Mouse (Mus musculus) urinary bladder, adult 2 months (tissue): ENCODE measurements at regions not wholly inside any gene's neighbourhood (a gene's known extent, or its start where the extent isn't known, plus 50 kb on each side); places are given as distances from the start of the nearest gene placed in this dataset.

Experiments used
- DNase-seq: peaks from one replicate; pipeline ENCODE4 v3.0.0; 2022; ENCODE audit warnings: low spot score

GRCm38 (mm10) chr5:133267887-133268286, 724.7 kb upstream of the Auts2 start:
- DNase-seq, result no peak

DNA sequence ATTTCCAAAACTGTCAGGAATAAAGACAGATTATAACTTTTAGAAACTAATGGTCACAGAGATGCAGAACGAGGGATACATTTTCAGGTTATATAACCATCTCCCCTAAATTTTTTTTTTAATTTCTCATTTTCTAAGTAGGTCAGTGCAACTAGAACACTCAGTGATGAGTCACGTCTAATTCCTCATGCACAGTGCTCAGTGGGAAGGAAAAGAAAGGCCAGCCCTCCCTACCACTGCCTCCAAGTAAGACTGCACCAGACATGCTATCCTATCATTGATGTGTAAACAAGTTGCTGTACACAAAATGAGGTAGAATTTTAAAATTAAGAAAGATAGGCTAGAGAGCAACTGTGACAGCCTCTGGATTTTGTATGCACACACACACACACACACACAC, 724.2 kb upstream of the Auts2 start:
- no peak for DNase-seq

DNA sequence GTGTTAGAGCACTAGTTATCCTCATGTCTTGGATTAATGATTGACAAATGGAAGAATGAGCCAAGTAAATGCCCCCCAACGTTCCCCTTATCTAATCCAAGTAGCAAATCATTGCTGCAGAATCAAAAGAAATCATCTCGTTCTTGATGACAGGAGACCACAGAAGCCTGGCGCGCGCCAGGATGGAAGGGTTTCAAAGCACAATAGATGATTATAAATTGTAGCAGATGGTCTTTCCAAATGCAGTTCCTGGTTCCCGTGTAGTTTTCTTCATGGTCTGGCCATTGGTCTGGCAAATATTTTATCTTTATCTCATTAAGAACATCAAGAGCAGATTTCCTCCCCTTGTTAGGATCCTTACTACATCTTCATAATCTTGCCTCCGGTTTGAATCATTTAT, 721.8 kb upstream of the Auts2 start:
- DNase-seq, result no peak

DNA sequence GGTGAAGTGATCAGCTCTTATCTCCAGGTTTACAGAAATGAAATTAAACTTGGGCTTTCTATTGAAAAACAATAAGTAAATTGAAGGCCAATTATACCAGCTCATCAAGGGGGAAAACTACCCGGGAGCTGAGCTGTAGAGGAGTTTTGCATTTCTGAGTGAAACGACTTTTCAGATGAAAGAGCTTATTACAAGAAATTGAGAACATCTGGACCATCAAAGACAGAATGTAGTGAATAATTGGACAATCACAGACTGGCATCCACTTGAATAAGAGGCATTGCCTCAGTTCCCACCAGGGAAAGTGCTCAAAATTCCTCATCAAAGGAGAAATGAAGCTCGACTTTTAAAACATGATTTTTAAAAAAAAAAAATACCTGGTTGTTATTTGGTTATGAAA, 675.7 kb upstream of the Auts2 start:
- no peak for DNase-seq

DNA sequence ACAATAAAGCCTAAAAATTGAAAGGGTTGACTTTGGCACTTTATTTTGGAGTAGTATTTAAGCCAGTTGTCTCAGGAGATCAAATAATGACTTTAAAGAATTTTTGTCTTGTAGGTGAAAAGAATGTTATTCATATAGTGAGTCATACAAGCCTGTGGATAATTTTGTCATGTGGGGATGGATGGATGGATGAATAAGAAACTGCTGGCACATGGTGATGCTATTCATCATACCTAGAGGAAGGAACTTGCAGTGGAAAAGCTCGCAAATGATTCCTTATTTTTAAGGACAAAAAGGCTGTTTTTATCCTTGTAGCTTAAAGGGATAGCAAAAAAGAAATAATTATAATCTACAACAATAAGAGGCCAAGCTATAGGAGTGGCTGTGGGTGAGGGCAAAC, 655.4 kb upstream of the Auts2 start:
- no peak for DNase-seq

GRCm38 (mm10) chr5:133189798-133190571, 646.8 kb upstream of the Auts2 start:
- no peak for DNase-seq

GRCm38 (mm10) chr5:133175636-133176035, 632.5 kb upstream of the Auts2 start:
- DNase-seq, result no peak

- DNase-seq, result no peak
These were observed 630.1 kb upstream of the Auts2 start for GRCm38 (mm10) chr5:133173155-133173723.

GRCm38 (mm10) chr5:133172686-133173085, 629.5 kb upstream of the Auts2 start:
- no peak for DNase-seq

DNA sequence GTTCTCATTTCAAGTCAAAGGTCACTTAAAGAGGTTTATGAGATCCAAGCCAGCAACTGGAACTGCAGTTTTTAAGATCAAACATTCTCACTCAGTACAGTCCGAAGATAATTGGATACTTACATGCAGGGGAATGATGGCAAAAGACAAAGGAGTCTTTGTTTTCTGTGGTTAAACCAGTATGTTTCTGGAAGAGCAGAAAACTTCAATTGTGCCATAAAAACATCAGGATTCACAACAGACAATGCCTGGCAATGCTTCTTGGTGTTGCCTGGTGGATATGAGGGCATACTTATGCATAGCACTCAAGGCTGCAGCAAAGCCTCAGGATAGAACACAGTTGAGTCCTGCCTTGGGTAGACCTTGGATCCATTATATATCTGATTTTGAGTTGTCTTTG, 628.1 kb upstream of the Auts2 start:
- no peak for DNase-seq

GRCm38 (mm10) chr5:133167576-133167975, 624.4 kb upstream of the Auts2 start:
- no peak for DNase-seq

DNA sequence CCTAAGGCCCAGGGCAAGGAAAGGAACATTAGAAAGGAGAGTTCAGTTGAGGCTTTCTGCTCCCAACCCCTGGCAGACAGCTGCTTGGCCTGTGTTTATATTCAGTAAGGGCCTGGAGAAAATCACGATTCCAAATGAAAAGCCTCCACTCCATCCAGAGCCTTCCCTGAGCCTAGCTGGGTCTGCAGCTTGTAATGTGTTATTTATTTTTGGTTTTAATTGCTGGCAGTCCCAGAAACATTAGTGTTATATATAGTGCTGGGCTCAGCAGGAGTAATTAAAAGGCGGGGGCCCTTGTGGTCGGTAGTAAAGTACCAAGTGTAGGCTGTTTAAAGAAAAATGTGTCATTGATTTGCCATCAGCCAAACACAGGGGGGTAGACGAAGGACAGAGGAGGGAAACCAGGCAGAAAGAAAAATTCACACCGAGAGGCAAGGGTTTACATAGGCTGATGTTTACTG, 623.9 kb upstream of the Auts2 start:
- no peak for DNase-seq

- DNase-seq, result no peak
These were observed 613.1 kb upstream of the Auts2 start for GRCm38 (mm10) chr5:133156115-133156857.

GRCm38 (mm10) chr5:133145996-133146395, 602.9 kb upstream of the Auts2 start:
- DNase-seq, result no peak

- no peak for DNase-seq
These were observed 600.5 kb upstream of the Auts2 start for GRCm38 (mm10) chr5:133143679-133144078.

DNA sequence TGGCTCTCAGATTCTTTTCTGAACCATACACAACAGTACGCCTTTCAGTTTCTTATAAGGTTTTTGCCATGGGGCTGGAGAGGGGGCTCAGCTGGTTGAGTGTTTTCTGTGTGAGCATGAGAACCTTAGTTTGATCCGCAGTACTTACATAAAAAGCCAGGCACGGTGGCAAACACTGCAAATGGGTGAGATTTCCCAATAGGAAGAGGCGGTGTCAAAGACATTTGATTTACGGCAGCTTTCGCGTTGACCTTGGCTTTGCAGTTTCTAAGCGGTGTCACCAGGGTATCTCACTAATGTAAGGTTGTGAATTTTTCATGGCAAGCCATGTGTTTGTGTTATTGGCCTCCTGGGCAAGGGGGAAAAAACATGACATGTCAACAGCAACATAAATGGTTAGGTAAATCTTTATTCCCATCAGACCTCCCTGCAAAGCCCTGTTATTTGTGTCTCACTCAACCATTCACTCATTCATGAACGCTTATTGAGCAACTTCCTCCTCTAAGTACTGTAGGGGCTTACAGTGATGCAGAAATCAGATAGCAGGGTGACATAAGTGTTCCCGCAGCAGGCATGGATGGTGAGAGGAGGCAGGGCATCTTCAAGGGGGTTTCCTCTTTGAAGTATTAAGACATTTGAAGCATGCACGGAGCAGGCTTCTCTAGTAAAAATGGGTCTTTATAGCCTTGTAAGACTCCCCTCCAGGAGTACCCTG, 599.4 kb upstream of the Auts2 start:
- no peak for DNase-seq

GRCm38 (mm10) chr5:133131042-133131441, 587.9 kb upstream of the Auts2 start:
- DNase-seq, result no peak

- no peak for DNase-seq
These were observed 587.2 kb upstream of the Auts2 start for GRCm38 (mm10) chr5:133130316-133130715.

DNA sequence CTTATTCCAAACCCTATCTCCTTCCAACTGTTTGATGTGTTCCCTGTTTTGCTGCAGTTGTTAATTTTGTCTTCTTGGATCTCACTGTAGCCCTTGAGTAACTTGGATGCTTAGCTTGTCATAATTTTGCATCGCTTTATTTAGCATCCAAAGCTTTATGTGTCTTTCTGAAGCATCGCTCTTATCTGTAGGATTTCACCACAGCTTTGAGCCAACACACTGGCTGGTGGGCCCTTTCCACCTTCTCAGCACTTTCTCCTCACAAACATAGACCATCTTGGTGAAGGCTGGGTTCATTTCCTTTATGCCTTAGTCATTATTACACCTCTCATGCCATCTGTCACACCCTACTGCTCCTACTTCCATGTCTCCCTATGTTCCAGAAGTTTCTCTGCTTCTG, 581.1 kb upstream of the Auts2 start:
- no peak for DNase-seq

DNA sequence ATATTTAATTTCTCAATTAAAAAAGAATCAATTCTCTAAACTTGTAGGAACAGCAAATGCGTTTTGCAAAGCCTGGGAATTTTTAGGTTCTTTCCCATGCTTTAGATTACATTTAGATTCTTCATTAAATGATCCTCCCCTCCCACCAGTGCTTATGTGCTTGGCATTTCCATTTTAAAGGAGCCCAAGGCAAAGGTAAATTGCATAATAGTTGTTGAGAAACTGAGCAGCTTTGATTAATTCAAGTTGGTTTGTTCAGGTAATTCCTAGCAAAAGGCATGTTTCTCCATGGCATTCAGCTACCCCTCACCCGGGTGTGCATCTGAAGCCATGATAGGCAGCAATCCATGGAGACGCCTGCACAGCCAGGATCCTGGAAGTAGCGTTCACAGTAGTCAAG, 570.8 kb upstream of the Auts2 start:
- DNase-seq, result no peak

- DNase-seq, result no peak
These were observed 570.0 kb upstream of the Auts2 start for GRCm38 (mm10) chr5:133113183-133113582.

GRCm38 (mm10) chr5:133106691-133107354, 563.7 kb upstream of the Auts2 start:
- no peak for DNase-seq
